Mouse (Mus musculus) liver (tissue): ENCODE measurements around the gene Vpreb2.
"Not testable (repeated sequence)": the region's sequence is repeated elsewhere in the genome, so short reads cannot be mapped to it uniquely, and the experiment has no call there.

Experiments
- DNase-seq: peaks from one replicate; pipeline ENCODE4 v3.0.0-alpha.2; 2020; ENCODE audit warnings: mixed read lengths

The Vpreb2 gene

GRCm38 (mm10) chr16:17980128-17980527, at the start of gene Vpreb2:
Vpreb2 (plus strand) TSS chr16:17980428.
- no peak for DNase-seq

- DNase-seq, result no peak
Observed at GRCm38 (mm10) chr16:17931906-17932460, 48.2 kb upstream of the Vpreb2 start.

- DNase-seq, result peak; percentile 47
Observed at GRCm38 (mm10) chr16:17933594-17934444, 46.4 kb upstream of the Vpreb2 start.

GRCm38 (mm10) chr16:17934445-17934910, 45.8 kb upstream of the Vpreb2 start:
- no peak for DNase-seq

- DNase-seq, result no peak
Observed at GRCm38 (mm10) chr16:17936776-17937175, 43.5 kb upstream of the Vpreb2 start.

- no peak for DNase-seq
Observed at GRCm38 (mm10) chr16:17938187-17938586, 42.0 kb upstream of the Vpreb2 start.

GRCm38 (mm10) chr16:17938821-17939220, 41.4 kb upstream of the Vpreb2 start:
- DNase-seq, result peak; percentile 87

- DNase-seq, result peak; percentile 84
Observed at GRCm38 (mm10) chr16:17939255-17939751, 40.9 kb upstream of the Vpreb2 start.

GRCm38 (mm10) chr16:17943466-17943865, 36.8 kb upstream of the Vpreb2 start:
- no peak for DNase-seq

GRCm38 (mm10) chr16:17945081-17945831, 35.0 kb upstream of the Vpreb2 start:
- no peak for DNase-seq

- DNase-seq, result no peak
Observed at GRCm38 (mm10) chr16:17949421-17949877, 30.8 kb upstream of the Vpreb2 start.

GRCm38 (mm10) chr16:17950068-17950467, 30.2 kb upstream of the Vpreb2 start:
- no peak for DNase-seq

GRCm38 (mm10) chr16:17951618-17952017, 28.6 kb upstream of the Vpreb2 start:
- no peak for DNase-seq

- not testable (repeated sequence) for DNase-seq
Observed at GRCm38 (mm10) chr16:17956052-17956638, 24.1 kb upstream of the Vpreb2 start.

GRCm38 (mm10) chr16:17962091-17962490, 18.1 kb upstream of the Vpreb2 start:
- no peak for DNase-seq

GRCm38 (mm10) chr16:17971853-17972252, 8.4 kb upstream of the Vpreb2 start:
- DNase-seq, result no peak

GRCm38 (mm10) chr16:17977840-17978239, 2.4 kb upstream of the Vpreb2 start:
- DNase-seq, result not testable (repeated sequence)

GRCm38 (mm10) chr16:17983201-17983600, 3.0 kb downstream of the Vpreb2 start:
- no peak for DNase-seq

GRCm38 (mm10) chr16:17984231-17984630, 4.0 kb downstream of the Vpreb2 start:
- no peak for DNase-seq

- no peak for DNase-seq
Observed at GRCm38 (mm10) chr16:17985078-17985477, 4.8 kb downstream of the Vpreb2 start.

GRCm38 (mm10) chr16:17986456-17987132, 6.4 kb downstream of the Vpreb2 start:
- peak; percentile 65 for DNase-seq

- DNase-seq, result no peak
Observed at GRCm38 (mm10) chr16:17987703-17988102, 7.5 kb downstream of the Vpreb2 start.
